Mouse (Mus musculus) brain, embryonic 18.5 days (tissue): ENCODE measurements at regions not wholly inside any gene's neighbourhood (a gene's known extent, or its start where the extent isn't known, plus 50 kb on each side); places are given as distances from the start of the nearest gene placed in this dataset.

ENCODE experiments used
- DNase-seq: peaks from one replicate; pipeline ENCODE4 v3.0.0-alpha.2; 2012; ENCODE audit warnings: low read depth, low spot score

DNA sequence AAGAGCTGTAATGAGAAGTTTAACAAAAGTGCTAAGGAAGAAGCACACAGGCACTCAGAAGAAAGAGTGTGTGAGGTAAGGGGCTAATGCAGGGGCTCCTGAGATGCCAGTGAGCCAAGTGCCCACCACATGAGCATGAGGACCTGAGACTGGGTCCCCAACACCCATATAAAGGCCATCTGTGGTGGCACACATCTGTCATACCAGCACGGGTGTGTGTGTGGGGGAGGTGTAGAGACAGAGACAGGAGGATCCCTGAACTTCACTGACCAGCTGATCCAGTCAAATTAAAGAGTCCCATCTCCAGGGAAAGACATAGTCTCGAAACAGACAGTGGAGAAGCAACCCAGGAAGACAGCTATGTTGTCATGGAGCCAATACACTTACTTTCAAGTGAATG, 70.6 kb upstream of the Gli2 start:
- no peak for DNase-seq

DNA sequence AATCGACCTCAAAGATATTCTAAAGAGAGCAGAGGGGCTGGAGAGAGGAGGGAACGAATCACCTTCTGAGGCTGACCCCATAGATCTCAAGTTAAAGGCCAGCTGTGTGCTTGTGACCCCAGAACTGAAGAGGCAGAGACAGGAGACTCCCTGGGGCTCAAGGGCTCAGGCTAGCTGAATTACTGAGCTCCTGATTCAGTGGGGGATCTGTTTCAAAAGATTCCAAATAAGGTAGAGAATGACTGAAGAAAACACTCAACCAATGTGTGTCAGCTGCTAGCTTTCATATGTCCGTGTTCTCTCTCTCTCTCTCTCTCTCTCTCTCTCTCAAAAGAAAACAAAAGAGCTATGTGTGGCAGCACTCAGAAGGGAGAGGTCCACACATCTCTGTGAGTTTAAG, 70.0 kb upstream of the Gli2 start:
- DNase-seq, result no peak

DNA sequence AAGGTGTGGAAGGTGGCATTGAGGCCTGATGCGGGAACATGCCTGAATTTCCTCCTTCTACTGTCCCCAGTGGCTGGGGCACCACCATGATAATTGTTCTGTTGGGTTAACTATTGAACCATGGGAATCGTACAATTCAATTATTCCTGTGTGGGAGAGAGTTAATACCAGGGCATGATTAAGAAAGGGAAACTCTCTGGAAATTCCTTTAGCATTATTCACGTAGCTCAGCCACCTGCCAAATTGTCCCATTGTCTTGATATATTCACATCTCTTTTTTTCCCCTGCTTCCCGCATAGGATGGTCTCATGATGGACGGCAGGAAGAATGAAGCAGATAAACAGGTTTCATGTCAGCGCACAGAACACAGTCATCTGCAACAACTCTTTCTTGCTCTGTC, 69.6 kb upstream of the Gli2 start:
- no peak for DNase-seq

DNA sequence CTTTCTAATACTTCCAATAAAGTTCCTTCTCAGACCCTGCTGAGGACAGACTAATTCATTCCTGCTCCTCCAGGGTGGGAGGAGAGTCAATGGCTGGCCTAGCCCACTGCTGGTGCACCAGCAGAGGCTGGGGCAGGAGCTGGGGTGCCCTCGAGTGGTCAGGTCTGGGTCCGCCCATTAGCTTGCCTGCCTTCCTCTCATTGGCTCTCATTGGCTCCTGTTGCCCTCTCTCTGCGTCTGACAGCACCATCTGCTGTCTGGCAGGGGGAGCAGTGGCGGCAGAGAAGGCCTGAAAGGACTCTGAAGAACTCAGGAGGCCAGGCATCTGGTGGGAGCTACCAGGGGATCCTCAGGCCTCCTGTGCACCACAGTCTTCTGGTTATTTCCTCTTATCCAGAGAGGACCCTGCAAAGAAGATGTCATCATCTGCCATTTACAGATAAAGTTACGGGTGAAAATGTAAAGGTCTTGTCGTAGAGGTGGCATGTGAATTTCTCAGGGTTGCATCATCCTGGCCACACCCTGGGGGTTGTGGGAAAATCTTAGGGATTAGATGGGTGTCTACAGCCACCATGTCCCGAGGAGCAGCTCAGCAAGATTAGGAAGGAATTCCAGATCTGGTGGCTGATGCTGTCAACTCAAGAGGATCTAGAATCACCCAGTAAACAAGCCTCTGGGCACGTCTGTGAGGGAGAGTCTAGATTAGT, 66.6 kb upstream of the Gli2 start:
- no peak for DNase-seq

DNA sequence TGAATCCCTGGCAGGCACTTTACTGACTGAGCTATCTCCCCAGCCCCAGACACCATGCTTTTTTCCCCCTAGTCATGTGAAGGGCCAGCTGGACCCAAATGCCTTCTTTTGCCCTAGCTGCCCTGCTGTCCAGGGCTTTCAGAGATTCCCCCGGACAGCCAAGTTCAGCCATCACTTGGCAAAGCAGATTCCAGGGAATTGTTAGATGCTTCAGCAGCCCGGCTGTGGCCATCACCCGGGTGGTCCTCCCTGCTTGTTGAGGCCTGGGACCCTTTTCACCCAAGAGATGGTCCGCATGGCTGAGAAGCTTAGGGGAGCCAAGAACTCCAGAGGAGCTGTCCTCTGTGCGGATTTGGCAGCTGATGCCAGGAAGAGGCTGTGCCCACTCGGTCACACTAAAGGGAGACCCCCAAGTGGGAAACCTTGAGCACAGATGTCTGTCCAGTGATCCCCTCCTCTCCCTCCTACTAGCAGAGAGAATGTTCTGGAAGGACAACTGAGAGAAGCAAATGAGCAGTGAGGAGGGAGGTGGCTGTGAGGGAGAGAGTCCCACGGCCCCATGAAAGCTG, 61.8 kb upstream of the Gli2 start:
- DNase-seq, result no peak

DNA sequence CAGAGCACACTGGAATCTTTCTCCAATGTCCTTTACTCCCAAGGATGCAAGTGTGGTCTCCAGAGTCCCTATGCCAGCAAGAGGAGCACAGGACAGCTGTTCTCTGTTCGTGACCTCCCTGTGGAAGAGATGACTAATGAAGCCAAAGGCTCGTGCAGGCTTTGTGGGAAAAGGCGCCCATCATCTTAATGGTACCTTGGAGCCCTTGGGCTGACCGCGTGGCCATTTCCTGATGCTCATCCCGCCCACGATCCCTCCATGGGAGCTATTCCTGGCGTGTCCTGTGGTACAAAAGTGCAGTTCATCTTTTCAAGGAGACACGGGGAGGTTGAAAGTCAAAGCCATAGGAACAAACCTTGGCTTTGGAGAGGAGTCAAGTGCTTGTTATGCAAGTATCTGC, 55.2 kb upstream of the Gli2 start:
- DNase-seq, result no peak

DNA sequence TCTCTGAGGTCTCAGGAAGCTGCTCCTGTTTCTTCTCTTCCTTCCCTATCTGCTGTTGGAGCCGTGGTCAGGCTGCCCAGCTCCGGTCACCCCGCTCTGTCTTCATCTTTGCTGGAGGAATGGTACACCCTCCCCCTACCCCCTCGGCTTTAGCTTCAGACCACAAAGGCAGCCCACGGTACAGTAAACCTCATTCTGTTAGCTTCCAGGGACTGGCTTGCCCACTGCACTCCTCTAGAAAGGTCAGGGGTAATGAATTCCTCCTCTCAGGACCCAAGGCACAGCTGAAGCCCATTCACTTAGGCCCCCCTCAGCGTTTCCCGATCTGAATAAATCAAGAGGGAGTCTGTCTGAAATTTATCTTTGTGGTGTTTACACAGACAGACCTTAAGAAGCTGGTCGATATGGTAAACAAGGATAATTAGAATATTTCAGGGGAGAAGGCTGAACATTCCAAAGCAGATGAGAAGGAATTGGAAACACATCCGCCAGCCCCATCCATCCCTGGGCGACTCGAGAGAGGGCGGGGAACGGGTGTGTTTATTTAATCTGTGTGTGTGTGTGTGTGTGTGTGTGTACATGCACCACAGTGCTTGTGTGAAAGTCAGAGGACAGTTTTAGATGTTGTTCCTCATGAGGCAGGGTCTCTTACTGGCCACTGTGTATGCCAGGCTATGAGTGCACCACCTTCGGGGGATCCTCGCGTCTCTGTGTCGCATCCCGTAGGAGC, 53.0 kb upstream of the Gli2 start:
- DNase-seq, result no peak
